Mouse (Mus musculus): ENCODE results near the gene Ephx1.
"Not testable (repeated sequence)": the region's sequence is repeated elsewhere in the genome, so short reads cannot be mapped to it uniquely, and the experiment has no call there.

Gene Ephx1

DNA sequence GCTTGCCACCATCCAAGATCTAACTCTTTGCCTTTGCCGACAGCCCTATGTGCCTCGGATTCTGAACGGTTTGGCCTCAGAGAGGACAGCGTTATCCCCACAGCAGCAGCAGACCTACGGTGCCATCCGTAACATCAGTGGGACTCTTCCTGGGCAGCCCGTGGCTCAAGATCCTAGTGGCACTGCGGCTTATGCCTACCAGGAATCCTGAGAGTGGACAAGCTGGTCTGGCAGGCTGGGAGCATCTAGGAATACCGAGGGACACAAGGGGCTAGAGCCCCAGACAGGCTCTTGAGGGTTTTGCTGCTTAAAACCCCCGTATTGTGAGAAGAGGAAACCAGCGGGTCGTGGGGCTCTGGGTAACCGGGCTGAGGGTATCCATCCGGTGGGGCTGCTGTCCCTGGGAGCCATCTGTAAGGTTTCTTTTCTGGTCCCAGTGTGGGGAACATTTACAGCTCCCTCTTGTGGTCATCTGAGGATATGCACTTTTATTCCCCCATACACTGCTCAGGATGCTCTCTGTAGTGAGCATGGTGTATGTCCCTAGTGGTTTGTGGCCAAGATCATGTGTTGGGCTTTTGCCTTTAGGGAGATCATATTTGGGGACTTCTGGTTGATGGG lies 46.5 kb downstream of the Ephx1 start:
- no peak for DNase-seq (ENCODE audit: low spot score)

DNA sequence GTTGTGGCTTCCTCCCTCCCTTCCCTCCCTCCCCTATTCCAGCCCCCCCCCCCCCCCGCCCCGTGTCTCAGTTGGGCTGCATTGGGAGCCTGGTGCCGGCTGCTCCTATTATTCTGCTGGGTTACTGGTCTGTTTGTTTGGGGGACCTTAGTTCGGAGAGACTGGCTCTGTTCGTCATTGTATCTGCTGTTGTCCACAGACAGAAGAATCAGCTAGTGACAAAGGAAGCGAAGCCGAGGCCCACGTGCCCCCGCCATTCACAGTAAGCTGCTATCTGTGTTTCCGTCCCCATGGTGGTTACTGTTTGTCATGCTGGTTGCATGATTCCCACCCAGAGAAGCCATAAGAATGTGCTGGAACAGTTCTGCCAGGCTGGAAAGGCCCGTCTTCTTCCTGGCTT lies 47.8 kb downstream of the Ephx1 start:
- no peak for DNase-seq (ENCODE audit: low spot score)

DNA sequence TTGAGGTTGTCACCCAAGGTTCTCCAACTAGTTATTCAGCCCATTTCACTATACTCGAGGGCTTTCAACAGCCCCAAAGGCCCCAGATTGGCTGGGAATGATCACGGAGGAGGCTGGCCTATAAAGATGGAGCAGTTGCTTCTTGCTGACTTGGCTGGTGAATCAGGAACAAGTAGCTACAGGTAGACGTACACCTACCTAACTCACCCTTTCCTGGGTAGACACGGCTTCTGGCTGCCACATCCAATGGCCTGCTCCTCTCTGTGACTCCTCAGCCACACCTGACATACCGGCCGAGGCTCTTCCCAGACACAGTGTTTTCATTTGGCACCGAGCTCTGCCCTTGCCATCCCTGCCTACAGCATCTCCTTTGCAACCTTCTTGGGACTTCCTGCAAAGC lies 53.4 kb downstream of the Ephx1 start:
- no peak for DNase-seq (ENCODE audit: low spot score)

DNA sequence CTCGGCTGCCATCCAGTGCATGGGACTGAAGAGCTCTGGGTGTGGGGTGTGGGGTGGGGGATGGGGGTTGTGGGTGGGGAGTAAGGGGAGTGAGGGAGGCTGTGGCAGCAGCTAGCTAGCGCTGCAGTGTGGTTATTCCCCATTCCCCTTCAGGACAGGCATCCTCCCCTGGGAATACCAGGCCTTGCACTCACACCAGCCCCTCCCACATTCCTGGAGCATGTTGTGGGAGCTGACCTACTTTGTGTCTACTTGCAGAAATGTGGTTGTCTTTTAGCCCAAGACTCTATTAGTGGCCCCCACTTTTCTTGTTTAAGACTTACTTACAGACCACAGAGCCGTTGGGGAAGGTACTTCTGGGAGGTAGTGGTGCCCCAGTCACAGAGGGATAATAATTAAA lies 54.2 kb downstream of the Ephx1 start:
- DNase-seq (ENCODE audit: low spot score): no peak

DNA sequence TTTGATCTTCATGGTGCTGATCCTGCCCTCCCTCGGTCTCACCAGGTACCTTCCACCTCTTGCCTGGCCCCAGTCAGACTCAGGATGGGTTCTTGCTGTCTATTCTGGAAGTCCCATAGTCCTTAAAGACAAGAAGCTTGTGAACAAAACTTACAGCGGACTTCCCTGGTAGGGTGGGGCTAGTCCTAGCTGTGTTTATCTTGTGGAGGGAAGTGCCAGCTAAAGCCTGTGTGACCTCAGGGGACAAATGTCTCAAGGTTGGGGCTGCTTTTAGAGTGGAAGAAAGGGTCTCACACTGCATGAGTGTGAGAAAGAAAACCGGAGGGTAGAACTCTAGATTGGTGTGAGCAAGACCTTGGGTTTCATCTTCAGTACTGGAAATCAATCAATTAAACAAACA lies 54.9 kb downstream of the Ephx1 start:
- DNase-seq (ENCODE audit: low spot score): no peak

DNA sequence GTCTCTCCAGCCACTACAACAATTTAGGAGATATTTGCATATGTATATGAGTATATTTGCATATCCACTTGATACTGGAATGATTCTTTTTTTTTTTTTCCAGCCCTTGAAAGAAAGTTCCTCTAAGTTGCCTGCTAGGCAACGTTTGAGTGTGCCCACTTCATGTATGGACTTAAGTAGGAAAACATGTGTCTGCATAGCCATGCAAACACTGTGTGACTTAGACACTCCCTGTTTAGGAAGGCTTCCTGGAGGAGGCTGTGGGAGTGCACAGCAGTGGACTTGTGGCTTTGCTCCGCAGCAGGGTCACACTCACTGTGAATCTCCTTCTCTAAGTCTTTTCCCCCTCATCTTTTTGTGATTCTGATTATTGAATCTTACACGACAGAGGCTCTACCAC lies 61.9 kb downstream of the Ephx1 start:
- DNase-seq (ENCODE audit: low spot score): no peak

DNA sequence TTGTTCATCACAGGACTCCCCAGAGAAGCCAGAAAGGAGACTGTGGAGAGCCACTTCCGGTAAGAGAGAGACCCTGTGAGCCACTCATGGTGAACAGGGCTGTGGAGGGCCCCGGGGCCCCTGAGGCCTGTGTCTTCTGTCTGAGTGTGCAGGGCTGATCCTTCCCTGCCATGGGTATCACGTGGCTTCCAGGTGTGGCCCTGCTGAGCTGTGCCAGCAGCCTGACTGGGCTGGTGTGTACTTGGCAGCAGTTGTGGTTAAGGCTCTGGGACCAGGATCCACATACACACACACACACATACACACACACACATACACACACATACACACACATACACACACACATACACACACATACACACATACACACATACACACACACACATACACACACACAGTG lies 62.7 kb downstream of the Ephx1 start:
- no peak for DNase-seq (ENCODE audit: low spot score)

DNA sequence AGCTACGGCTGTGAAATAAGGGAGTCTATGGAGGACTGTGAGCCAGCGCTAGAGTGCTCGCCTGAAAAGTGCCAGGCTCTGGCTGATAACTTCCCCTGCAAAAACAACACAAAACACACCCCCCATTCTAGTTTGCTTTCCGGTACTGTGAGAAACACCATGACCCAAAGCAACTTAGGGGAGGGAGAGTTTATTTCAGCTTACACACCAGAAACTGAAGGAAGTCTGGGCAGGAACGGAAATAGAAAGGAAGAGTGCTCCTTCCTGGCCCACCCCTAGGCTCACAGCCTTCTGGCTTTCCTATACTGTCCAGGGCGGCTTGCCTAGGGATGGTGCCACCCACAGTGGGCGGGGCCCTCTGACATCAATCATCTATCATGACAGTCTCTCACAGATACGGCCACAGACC lies 63.7 kb downstream of the Ephx1 start:
- no peak for DNase-seq (ENCODE audit: low spot score)

DNA sequence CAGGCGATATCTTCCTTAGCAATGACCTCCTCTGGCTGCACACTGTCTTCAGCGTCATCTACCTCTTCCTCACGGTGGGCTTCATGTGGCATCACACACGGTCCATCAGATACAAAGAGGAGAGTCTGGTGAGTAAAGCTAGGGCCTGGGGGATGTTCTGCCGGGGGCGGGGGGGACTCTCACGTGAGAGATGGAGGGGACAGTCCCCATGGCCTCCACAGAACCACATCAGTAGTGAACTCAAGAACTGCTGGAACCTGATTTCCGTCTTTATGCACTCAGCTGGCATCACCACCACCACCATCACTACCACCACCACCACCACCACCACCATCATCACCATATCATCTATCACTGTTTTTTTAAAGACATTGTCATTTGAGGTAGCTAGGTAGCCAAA lies 64.3 kb downstream of the Ephx1 start:
- no peak for DNase-seq (ENCODE audit: low spot score)

DNA sequence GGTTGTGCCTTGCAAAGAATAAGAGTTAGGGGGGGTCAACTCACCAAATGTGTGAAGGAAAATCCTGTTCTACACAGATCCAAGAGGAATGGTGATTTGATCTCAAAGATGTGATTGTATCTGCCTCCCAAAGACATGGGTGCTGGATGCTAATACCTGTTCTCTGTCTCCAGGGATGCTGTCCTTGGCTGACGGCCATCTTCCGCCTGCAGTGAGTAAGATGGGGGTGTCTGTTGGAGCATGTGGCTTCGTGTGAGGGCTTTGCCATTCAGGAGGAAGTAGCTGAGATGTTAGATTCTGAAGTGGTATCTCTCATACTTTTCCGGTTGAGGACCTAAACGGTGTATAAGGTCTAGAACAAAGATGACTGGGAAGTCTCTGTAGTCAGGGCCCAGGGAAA lies 67.9 kb downstream of the Ephx1 start:
- no peak for DNase-seq (ENCODE audit: low spot score)

DNA sequence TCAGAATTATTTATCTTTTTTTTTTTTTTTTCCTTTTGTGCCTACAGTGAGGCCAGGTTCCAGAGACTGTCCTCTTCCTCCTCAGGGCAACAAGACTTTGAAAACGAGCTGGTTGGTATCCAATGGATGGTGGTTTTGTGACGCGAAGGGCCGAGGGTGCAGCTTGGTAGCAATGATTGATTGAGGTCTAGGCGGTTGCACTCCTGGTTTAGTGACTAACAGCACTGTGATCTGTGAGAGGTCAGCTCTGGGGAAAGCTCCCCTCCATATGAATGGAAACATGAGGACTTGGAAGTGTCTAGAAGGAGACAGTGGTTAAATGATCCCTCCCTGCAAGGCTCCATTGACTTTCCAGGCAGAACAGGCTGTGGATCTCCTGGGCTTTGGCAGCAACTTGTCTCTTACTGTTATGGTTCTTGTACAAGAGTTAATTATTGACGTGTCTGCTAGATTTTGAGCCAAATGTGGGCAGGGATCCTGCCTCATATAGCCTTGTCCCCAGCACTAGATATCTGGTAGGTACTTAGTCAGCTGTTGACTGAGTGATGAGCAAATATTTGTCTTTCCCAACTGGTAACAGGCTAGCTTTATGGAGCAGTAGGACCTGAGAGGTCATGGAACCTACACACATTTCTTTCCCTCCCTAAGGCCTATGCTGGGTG lies 68.5 kb downstream of the Ephx1 start:
- DNase-seq (ENCODE audit: low spot score): no peak

DNA sequence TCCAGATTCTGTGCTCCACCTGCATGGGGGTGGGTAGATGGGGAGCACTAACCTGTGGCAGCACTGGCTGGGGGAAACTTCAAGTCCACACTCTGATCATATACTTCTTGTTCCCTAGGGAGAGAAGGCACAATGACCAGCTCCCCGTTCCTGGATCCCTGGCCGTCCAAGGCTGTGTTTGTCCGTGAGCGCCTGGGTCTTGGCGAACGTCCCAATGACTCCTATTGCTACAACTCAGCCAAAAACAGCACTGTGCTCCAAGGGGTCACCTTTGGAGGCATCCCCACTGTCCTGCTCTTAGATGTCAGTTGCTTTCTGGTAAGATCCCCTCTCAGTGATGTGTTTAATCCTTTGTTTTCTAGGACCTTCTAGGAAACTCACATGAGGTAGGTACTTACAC lies 74.3 kb downstream of the Ephx1 start:
- DNase-seq (ENCODE audit: low spot score): peak; percentile 52

DNA sequence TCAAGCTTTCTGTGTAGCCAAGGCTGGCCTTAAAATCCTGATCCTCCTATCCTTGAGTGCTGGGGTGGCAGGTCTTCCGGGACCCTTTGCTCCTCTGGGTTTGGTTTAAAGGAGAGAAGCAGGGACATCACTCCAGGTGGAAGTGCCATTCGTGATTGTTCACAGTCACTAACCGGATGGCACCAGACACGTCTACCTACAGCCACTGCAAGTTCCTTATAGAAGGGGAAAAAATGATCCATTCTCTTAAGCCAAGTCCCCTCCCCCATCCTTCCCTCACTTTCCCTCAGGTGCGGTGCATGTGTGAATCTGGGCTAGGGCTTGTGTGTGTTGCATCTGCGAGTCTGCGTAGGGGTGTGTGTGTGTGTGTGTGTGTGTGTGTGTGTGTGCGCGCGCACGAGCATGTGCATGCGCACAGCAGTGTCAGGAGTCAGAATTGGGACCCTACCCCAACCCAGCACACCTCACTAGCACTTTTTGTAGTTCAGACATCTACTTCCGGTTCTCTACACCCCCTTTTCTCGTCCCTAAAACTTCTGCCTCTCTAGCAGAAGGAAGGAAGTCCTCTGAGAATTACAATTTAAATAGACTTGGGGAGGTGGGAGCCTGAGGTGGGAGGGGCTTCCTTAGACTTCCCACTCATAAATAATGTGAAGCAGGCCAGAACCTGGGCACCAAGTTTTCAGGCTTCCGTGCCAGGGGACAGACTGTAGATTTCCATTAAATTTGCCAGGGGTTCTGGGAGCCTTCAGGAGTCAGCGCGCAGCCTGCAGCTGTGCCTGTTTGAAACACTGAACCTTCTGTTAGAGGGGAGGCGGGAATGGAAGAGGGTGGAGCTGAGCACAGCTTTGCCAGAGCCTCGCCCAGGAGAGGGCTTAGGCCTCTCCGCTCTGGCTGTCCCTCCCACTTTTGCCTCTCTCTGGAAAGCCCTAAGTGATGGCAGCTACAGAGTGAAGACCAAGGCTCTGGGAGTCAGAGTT lies 75.4 kb downstream of the Ephx1 start:
- peak; percentile 46 for DNase-seq (ENCODE audit: low spot score)

DNA sequence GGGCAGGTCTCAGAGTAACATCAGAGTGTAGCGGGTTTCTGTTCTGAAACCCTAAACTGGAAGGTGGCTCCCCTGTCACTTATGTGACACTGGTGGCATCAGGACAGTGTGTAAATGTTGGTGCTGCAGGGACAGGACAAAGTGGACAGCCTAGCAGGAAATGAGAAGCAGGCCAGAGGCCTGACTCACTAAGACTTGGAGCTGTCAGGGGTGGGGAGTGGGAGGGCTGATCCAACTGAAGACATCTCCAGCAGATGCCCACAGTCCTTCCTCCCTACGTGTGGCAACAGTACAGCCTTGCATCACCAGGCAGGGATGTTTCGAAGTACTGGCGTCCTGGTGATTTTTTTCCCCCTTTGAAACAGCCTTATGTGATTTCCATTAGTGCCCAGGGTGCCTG lies 76.2 kb downstream of the Ephx1 start:
- DNase-seq (ENCODE audit: low spot score): no peak

DNA sequence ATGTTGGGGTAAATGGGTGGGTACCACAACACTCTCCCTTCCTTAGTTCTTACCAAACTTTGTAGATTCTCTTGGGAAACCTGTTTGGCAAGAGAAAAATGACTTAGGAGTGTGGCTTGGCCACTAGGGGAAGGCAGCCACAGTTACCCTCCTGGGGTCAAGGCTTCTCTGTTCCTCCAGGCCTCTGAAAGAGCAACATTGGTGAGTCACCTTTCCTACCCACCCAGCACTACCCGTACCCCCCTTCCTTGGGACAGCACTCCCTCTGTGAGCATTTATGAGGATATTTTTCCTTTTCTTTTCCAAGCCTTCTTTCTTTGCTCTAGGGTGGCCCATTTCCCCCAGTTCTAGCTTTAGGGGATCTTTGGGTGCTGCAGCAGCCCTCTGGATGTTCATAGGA lies 76.8 kb downstream of the Ephx1 start:
- DNase-seq (ENCODE audit: low spot score): no peak

DNA sequence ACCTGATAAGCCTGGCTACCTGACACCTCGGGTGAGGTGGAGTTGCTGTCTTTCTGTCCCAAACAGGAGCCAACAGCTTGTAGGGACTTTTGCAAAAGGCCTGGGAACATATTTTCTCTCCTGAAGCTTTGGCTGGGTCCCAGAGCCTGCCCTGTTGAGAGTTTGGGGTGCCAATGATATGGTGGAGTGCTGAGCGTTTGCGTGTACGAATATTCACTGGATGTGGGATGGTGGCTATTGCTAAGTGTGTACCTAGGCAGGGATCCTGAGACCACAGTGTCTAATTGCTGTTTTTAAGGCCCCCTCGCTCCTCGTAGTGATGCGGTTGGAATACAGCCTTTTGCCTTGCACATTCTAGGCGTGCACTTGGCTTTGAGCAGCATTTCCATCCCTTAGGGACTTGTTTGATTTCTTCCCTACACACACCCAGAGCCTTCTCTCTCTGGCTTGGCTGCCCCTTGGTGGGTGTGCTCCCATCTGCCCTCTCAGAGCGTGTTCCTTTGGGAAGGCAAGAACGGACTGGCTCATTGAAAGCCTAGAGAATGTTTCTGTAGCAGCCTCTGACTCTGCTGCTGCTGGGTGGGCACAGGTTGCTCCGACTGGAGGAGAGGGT lies 77.6 kb downstream of the Ephx1 start:
- no peak for DNase-seq (ENCODE audit: low spot score)

DNA sequence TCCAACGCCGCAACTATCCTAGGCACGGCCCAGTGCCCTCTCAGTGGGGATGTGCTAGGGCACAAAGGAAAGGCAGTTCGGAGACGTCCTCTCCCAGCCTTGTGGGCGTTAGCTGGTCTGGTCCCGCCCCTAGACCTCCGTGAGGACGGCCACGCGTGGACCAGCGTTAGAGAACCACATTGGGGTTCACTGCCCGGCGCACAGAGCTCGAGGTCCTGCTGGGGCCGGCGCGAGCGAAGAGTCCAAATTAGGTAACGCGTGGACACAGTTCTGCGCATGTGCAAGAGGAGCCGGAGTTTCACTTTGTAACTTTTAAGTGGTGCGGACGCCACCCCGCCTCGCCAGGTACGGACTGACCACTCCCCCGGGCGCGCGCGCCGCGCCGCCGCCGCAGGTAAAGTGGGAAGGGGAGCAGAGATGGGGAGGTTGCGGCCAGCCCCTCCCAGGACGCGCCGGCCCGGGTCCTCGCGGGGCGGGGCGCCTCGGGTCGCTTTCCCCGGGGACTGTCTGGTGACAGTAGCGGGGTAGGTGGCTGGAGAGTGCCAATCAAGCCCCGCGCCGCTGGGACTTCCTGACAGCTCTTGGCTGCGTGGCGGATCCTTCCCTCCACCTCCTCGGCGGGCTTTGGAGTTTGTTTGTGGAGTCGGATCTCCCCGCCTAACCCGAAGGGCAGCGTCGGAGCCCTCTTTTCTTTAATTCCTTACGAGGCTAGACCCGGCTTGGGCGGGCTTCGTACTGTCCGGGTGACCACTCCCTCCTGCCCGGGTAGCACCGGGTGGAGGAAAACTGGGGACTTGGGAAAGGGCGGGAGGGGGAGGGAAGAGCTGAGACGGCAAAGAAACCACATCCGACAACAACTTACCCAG lies 78.3 kb downstream of the Ephx1 start, which contains the start of gene Tmem63a:
Gene Tmem63a, plus strand, starts transcription at position 179 of the 866 bp plus-strand sequence.
- DNase-seq (ENCODE audit: low spot score): peak; percentile 76

DNA sequence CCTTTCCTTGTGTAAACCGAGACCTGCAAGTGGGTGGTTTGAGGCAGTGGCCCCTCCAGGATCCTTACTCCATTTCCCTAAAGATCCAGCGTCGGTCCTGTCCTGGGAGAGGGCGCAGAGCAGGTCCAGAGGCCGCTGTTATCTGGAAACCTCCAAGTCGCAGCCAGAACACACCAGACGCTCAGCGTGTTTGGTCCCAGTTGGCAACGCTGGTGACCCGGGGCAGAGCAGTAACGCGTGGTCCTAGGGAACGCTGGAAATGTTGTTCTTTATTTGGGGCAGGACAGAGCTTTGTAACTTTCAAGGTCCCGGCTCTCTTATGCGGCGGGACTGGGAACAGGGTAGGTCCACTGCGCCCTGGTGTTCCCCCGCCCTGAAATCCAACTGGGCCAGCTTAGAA lies 79.0 kb downstream of the Ephx1 start:
- DNase-seq (ENCODE audit: low spot score): no peak

DNA sequence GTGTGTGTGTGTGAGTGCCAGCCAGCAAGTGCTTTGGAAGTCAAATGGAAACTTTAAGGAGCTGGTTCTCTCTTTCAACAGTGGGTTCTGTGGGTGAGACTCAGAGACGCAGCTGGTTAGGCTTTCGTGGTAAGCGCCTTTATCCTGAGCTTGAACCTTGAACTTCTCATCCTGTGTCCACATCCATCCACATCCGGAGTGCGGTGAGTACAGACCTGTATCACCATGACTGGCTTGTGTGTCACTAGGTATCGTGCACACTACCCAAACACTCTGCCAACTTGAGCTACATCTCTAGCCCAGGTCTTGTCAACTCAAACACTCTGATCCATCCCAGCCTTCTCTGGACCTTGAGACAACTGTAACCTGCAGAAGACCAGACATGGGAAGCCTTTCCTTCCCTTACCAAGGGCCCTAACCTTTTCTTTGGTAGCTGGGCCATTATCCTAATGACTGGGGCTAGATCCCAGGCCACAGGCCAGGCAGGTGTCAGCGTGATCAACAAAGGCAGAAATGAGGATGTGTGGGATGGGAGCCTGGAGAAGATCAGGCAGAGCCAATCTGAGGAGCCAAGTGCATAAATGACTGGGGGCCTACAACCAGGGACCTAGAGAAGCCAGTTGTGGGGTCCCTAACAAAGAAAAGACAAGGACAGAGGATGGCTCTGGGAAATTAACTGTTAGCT lies 79.8 kb downstream of the Ephx1 start:
- no peak for DNase-seq (ENCODE audit: low spot score)

DNA sequence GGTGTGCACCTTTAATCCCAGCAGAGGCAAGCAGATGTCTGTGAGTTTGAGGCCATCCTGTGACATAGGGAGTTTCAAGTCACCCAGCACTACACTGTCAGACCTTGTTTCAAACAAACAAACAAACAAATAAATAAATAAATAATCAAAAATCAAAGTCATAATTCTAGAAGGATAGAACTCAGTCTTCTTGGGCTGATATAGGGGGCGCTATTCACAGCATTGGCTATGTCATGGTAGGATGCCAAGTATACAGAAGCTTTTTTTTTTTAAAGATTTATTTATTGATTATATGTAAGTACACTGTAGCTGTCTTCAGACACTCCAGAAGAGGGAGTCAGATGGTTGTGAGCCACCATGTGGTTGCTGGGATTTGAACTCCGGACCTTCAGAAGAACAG lies 81.9 kb downstream of the Ephx1 start:
- not testable (repeated sequence) for DNase-seq (ENCODE audit: low spot score)

DNA sequence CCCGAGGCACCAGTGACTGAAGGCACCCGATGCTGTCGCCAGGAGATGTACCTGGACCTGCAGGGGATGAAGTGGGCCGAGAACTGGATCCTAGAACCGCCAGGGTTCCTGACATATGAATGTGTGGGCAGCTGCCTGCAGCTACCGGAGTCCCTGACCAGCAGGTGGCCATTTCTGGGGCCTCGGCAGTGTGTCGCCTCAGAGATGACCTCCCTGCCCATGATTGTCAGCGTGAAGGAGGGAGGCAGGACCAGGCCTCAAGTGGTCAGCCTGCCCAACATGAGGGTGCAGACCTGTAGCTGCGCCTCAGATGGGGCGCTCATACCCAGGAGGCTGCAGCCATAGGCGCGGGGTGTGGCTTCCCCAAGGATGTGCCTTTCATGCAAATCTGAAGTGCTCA lies 83.1 kb downstream of the Ephx1 start:
- DNase-seq (ENCODE audit: low spot score): not testable (repeated sequence)
